Mouse (Mus musculus) heart, adult 2 months (tissue): ENCODE measurements around the gene Theg. TPM values are rescaled to one million over a fixed set of nuclear protein-coding genes. Genes with fewer than 3 reads are reported as not detected.

Experiments used
- DNase-seq, 2 experiments: peaks; one replicate each; pipeline ENCODE4 v3.0.0; 2021
- H3K27ac ChIP-seq: fragments of 200-600 bp; 2 replicates; pipeline ENCODE4 v1.8.1; 2022
- H3K27me3 ChIP-seq: fragments of 200-500 bp; 2 replicates; pipeline ENCODE4 v1.6.1; 2012; ENCODE audit warnings: mild to moderate bottlenecking, low read length, inconsistent platforms, mixed read lengths; ENCODE audit not compliant: control insufficient read depth, insufficient read depth
- H3K36me3 ChIP-seq: fragments of 200-500 bp; 2 replicates; pipeline ENCODE4 v1.6.1; 2012; ENCODE audit warnings: low read length, inconsistent platforms; ENCODE audit not compliant: control insufficient read depth, insufficient read depth
- H3K4me1 ChIP-seq: fragments of 200-500 bp; 2 replicates; pipeline ENCODE4 v1.6.1; 2011; ENCODE audit warnings: low read length; ENCODE audit not compliant: control insufficient read depth, insufficient read depth
- H3K4me3 ChIP-seq: fragments of 200-600 bp; 2 replicates; pipeline ENCODE4 v1.8.1; 2022
- H3K79me2 ChIP-seq: fragments of 200-500 bp; replicated peaks from 2 replicates; pipeline ENCODE4 v1.6.1; 2012; ENCODE audit warnings: mild to moderate bottlenecking, inconsistent platforms, low read length, moderate library complexity, mixed read lengths; ENCODE audit not compliant: control insufficient read depth, insufficient read depth
- H3K9ac ChIP-seq: fragments of 200-500 bp; 2 replicates; pipeline ENCODE4 v1.6.1; 2012; ENCODE audit warnings: low read depth, mild to moderate bottlenecking, control low read depth, inconsistent platforms, low read length, mixed read lengths
- CTCF ChIP-seq: fragments of 200-600 bp; IDR thresholded peaks from 2 replicates; pipeline ENCODE4 v1.8.1; 2022; ENCODE audit warnings: antibody characterized with exemption, mild to moderate bottlenecking, moderate library complexity
- EP300 ChIP-seq: fragments of 200-500 bp; IDR thresholded peaks from 2 replicates; pipeline ENCODE4 v1.6.1; 2011; ENCODE audit warnings: low read depth, low read length, control low read depth; ENCODE audit not compliant: insufficient read depth
- POLR2A ChIP-seq: fragments of 200-500 bp; IDR thresholded peaks from 2 replicates; pipeline ENCODE4 v1.6.1; 2011; ENCODE audit warnings: mild to moderate bottlenecking, low read depth, low read length, control low read depth; ENCODE audit not compliant: insufficient read depth
- WGBS: fragments of 180-500 bp; shearing (Covaris S2); methylation state at CpG from one replicate; pipeline ENCODE4 v1.1.7; 2018; 5-methylcytosine and 5-hydroxymethylcytosine counted together
- intact Hi-C: fragments of 180-260 bp; cut with DNase I; formaldehyde crosslinking; loops from one replicate; pipeline ENCODE4 v1.15.1; 2025
- polyA plus RNA-seq: library from polyadenylated mRNA; depleted of rRNA; stranded (reverse); fragments of >200 nt; gene quantifications from 2 replicates; pipeline ENCODE4 v1.2.3, GENCODE M21; 2012
- total RNA-seq, 2 experiments: library from RNA; stranded (reverse); gene quantifications; 2 replicates each; pipeline ENCODE4 v1.2.3; 2021

Theg gene
- total and polyA plus RNA-seq, 3 experiments = 0.10 TPM; not detected in 2

DNA sequence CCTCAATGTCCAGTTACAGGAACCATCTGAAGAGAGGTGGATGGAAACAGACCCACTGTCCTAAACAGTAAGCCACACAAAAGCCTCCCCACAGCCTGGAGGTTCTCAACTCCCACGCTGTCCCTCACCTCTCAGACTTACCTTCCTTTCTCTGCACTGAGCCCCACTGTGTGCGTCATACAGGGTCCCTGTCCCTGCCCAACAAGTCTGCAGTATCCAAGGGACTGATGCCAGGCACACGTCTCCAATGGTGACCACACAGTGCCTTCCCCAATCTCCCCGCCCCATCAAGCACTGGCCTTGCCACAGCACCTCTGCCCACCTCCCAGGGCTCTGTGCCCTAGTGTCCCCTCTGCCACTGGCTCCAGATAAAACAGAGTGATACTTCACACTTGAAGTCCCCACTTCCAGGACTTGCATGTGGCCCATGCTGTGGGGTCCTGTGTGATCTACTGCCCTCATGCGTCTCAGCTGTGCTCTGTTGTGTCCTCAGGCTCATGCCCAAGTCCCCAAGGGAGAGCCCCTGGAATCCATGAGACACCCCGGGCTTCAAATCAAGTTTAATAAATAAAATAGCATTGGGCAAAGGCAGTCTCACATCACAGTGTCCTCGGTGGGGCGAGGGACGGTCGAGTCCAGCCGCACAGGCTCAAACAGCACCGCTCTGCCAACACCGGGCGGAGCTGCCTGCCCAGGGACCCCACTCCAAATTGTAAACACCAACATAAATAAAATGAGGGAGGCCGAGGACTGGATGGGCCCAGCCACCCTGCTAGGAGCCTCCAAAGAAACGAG is 47.2 kb downstream of the Theg start:
- Histone ChIP-seq H3K79me2 (no peaks in the 10 kb centered on the region), H3K4me1 (no peaks in the 10 kb centered on the region), H3K4me3 (no peak overlapping the region), H3K27ac (no peak overlapping the region), H3K27me3 (no peaks in the 10 kb centered on the region), H3K9ac (no peak overlapping the region), H3K36me3 (no peaks in the 10 kb centered on the region)
- DNase-seq = peak; percentile 2 to 14
- 93% methylated on average over 16 of the region's 16 CpGs for WGBS
- intact Hi-C loops = no loop called here
- TF ChIP-seq EP300 (no peak), POLR2A (no peak), CTCF (no peak)

DNA sequence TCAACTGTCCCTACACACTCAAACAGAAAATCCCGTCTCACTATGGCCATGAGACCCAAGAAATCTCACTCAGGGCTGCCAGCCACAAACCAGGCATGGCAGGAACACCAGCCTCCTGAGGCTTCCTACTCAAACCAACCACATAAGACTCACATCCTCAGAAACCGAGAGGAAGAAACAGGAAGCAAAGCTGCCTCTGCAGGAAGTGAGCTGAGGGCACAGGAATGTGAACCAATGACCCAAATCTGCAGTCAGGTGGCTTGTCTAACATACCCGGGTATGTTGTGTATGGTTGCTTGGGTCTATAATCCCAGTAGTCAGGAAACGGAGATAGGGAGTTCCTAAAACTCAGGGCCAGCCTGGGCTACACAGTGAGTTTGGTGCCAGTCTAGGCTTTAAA is 48.3 kb downstream of the Theg start:
- Histone ChIP-seq H3K4me3 (no peak overlapping the region), H3K79me2 (no peaks in the 10 kb centered on the region), H3K36me3 (no peaks in the 10 kb centered on the region), H3K9ac (no peak overlapping the region), H3K27me3 (no peaks in the 10 kb centered on the region), H3K27ac (no peak overlapping the region), H3K4me1 (no peaks in the 10 kb centered on the region)
- intact Hi-C loops = no loop called here
- 44% methylated on average over 4 of the region's 4 CpGs for WGBS
- peak in 1 of 2 experiments; percentile 3 for DNase-seq
- TF ChIP-seq POLR2A (no peak), EP300 (no peak), CTCF (no peak)

DNA sequence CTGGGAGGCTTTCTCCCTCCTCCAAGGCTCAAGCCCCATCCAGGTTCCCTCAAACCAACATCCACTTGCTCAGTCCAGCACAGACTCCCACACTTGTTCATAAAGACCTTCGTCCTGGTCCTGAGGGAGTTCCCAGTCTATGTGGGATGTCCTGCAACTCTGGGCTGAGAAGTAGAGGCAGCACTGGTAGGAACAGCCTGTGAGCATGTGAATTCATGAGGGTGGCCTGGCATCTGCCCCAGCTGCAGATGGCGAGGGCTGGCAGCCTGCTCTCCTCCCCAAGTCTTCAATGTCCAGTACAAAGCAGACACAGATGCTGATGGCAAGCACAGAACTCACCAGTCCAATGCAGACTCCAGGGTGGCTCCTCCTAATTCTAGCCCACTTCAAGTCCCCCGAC is 48.8 kb downstream of the Theg start:
- peak in 1 of 2 experiments; percentile 15 for DNase-seq
- no peaks in the 10 kb centered on the region for H3K27me3 ChIP-seq
- WGBS = 90% methylated on average over 3 of the region's 3 CpGs
- H3K4me3 ChIP-seq = no peak overlapping the region
- H3K27ac ChIP-seq = no peak overlapping the region
- no peaks in the 10 kb centered on the region for H3K4me1 ChIP-seq
- H3K79me2 ChIP-seq = no peaks in the 10 kb centered on the region
- no peak overlapping the region for H3K9ac ChIP-seq
- intact Hi-C loops = no loop called here
- no peaks in the 10 kb centered on the region for H3K36me3 ChIP-seq
- no peak for TF ChIP-seq POLR2A
- no peak for TF ChIP-seq CTCF

DNA sequence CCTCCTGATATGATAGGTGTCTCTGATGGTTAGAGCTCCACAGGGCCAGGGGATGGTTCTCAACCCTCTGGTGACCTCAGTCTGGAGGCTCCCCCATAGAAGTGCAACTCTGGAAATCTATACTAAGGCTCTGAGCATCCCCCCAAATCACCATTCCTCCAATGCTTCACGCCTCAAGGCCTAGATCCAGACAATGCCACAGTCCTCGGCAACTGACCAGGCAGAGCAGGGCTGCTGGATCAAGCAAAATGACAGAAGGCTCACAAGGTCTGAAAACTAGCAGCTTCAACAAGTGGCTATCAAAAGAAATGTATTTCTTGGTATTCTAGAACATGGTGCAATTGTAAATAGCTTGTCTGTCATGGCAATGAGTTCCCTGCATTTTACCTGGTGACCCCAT is 49.4 kb downstream of the Theg start:
- Histone ChIP-seq H3K27ac (no peak overlapping the region), H3K27me3 (no peaks in the 10 kb centered on the region), H3K79me2 (no peaks in the 10 kb centered on the region), H3K36me3 (no peaks in the 10 kb centered on the region), H3K4me3 (no peak overlapping the region), H3K9ac (no peak overlapping the region), H3K4me1 (no peaks in the 10 kb centered on the region)
- intact Hi-C loops = no loop called here
- DNase-seq = peak in 1 of 2 experiments; percentile 4
- no peak for TF ChIP-seq EP300
- TF ChIP-seq CTCF = no peak
- TF ChIP-seq POLR2A = no peak
- 87% methylated on average over 2 of the region's 2 CpGs for WGBS

DNA sequence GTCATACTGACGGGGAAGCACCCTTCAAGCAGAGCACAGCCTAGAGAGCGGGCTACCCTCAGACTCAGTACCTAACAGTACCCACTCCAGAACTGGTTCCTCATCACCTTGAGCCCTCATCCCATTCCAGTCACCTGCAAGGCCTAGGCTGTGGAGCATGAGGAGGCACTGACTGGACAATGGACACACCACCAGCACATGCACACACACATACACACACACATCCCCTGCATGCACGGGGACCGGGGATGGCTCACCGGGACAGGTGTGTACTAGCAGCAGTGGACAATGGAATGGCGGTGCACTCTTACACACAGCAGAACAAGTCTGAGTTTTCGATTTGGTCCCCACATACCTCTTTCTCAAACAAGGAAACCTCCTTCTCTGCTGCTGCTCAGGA is 49.9 kb downstream of the Theg start:
- intact Hi-C loops = no loop called here
- peak; percentile 1 to 12 for DNase-seq
- Histone ChIP-seq H3K9ac (no peak overlapping the region), H3K36me3 (no peaks in the 10 kb centered on the region), H3K4me1 (no peaks in the 10 kb centered on the region), H3K27ac (no peak overlapping the region), H3K79me2 (no peaks in the 10 kb centered on the region), H3K4me3 (no peak overlapping the region), H3K27me3 (no peaks in the 10 kb centered on the region)
- TF ChIP-seq EP300 = no peak
- TF ChIP-seq POLR2A = no peak
- TF ChIP-seq CTCF = no peak
- 95% methylated on average over 7 of the region's 7 CpGs for WGBS

DNA sequence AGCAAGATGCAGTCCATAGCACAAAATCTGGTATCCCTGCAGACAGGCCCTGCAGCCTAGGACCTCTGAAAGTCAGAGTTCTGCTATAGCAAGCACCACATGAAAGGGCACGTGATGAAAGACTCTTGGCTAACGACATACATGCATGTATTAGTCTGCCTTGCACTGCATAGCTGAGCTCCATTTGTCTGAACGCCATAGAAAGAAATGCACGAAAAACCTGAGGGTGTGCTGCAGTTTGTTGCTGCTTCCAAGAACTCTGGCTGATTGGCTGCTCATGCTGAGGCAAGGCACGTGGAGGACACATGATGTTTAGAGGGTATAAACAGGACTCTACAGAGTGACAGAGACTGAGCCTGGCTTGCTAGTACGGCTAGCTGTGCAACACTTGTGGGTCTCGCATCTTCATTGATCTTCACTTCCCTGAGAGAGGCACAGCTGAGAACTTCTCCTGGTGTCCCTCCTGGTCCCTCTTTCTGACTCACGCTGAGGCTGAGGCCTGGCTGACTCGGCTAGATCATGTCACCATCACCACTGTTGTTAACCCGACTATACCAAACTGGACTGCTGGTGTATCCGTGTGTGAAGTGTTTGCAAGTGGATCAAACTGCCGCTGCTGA is 50.6 kb downstream of the Theg start:
- Histone ChIP-seq H3K27me3 (no peaks in the 10 kb centered on the region), H3K79me2 (no peaks in the 10 kb centered on the region), H3K27ac (no peak overlapping the region), H3K36me3 (no peaks in the 10 kb centered on the region), H3K4me3 (no peak overlapping the region), H3K4me1 (no peaks in the 10 kb centered on the region), H3K9ac (no peak overlapping the region)
- peak in 1 of 2 experiments; percentile 12 for DNase-seq
- intact Hi-C loops = no loop called here
- TF ChIP-seq EP300 (no peak), CTCF (no peak), POLR2A (no peak)
- 81% methylated on average over 12 of the region's 12 CpGs for WGBS
